Mouse (Mus musculus): ENCODE results near the gene Gm9887.

The Gm9887 gene

DNA sequence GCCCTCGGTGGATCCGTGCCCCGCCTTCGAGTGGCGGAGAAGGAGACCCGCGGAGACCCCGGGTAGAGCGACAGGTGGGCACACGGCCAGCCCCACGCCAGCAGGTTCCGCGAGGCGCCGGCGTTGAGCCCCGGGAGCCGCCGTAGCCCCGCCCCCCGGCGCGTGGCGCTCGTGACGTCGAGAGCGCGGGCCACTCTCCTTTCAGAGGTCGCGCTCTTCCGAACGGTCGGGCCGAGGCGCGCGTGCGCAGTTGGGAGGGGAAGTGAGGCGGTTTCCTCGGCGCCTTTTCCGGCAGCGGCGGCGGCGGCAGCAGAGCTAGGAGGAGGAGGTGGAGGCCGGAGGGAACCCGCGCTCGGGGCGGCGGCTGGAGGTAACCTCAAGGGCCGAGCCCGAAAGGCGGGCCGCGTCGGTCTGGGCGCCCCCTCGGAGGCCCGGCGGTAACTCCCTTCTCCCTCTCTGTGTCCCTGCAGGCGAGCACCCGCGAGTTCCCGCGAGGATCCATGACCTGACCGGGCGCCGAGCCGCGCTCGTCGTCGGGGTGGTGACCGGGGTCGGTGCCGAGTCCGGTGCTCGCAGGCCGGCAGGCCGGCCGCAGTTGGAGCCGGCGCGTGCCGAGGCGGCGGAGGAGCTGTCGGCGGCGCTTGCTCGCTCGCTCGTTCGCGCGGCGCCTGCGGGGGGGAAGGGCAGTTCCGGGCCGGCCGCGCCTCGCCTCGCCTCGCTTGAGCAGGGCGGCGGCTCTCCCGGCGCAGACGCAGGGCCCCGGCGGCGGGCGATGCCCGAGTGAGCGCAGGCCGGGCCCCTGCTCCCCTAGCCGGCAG lies at the start of gene Gm9887, which contains the start of gene Arf6:
TSS of gene Gm9887 (minus strand) at position 605 of the 818 bp plus-strand sequence.
TSS of gene Arf6 (plus strand) at position 297 of the 818 bp plus-strand sequence.
- CTCF ChIA-PET, result no interaction called here

DNA sequence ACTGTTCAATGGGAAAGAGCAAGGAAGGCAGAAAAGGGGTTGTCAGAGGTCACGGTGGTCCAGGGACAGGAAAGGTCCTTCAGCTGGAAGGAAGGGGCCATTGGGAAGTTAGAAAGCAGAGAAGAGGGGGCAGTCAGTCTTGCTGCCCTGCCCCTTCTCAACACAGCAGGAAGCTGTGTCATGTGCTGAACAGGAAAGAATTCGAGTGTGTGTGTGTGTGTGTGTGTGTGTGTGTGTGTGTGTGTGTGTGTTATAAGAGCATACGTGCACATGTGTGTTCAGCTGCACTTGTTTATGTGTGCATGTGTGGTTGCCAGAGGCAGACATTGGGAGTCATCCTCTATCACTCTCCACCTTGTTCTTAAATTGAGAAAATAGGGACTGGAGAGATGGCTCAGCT lies 48.5 kb upstream of the Gm9887 start:
- CTCF ChIA-PET, result no interaction called here

DNA sequence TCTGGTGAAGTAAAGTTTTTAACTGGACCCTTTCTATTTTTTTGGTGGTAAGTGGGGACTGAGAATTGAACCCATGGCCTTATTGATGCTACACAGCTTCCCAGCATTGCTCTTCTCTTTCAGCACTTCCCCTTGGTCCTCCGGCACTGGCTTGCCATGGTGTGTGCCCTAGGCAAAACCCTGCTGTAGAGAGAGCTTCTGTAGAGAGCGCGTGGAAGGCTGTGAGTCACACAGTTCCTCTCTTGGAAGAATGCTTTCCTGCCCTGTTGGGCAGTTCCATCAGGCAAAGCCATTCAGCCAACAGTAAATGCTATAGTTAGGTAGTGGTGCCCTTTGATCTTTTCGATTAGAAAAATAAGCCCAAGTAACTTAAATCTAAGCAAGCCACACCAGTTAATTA lies 47.3 kb upstream of the Gm9887 start:
- CTCF ChIA-PET, result no interaction called here

DNA sequence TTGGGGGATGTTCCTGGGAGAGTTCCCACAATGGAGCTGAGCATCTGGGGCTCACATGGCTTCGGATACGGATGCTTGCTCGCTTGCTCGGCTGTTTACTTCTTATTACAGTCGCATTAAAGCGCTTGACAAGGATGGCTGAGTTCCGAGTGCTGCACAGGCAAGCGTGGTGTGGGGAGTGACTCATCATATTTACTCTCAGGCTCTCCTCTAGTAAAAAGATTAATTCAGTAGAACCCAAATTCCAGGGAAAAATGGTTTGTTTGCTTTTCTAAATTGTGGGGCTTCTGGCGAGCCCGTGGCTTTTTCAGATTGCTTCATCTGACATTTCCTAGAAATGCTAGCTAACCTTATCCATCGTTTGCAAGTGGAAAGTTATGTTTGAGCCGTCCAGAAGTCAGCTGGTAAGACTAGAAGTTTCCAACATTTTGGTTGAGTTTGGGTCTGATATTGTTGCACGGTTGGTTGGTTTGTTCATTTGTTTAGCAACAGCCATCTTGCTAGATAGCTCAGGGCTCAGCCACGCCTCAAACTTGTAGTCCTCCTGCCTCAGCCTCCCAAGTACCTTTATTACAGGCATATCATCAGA lies 46.9 kb upstream of the Gm9887 start:
- CTCF ChIA-PET, result interaction anchor here (0.6 kb wide), 1 partner anchor 19 kb away, joined by 5 read pairs; no protein-coding TSS in a partner anchor

DNA sequence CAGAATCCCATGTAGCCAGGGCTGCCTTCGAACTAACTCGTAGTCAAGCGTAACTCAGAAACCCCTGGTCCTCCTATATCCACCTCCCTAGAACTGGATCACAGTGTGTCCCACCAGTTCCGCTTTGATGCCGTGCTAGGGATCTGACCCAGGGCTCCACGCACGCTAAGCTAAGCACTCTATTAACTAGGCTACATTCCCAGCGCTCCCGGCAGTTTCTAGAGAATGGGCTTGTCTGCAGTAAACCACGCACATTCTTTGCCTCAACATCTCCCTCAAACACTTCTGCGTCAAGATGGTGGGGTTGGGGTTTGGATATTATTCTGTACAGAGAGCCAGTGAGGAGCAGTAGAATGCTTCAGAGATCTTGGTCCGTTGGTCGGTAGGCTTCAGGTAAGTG lies 46.3 kb upstream of the Gm9887 start:
- CTCF ChIA-PET, result interaction anchor here (0.6 kb wide), 1 partner anchor 20 kb away, joined by 5 read pairs; no protein-coding TSS in a partner anchor

DNA sequence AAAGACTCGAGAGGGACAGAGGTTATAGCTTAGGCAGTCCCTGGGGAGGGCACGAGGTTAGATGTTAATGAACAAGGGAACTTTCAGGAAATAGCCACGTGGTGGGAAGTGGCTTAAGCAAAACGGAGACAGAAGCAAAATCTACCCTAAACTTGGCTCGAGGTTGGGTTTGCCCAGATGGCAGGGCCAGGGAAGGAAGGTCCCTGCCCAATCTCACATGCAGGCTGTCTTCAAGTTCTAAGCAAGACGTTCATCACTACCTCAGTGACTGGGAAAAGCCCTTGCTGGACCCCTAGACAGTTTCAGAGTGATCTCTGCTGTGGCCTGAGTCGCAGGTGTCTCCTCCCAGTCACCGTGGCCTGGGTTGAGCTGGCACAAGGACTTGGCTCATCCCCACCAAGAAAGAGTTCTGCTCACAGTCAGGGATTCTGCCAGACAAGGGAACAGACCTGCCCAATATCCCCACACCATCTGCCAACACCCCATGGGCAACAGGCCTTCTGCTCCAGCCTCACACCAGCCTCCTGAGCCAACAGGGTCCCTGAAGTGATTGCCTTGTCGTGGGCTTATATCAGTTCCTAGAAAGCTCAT lies 45.5 kb upstream of the Gm9887 start:
- CTCF ChIA-PET, result no interaction called here

DNA sequence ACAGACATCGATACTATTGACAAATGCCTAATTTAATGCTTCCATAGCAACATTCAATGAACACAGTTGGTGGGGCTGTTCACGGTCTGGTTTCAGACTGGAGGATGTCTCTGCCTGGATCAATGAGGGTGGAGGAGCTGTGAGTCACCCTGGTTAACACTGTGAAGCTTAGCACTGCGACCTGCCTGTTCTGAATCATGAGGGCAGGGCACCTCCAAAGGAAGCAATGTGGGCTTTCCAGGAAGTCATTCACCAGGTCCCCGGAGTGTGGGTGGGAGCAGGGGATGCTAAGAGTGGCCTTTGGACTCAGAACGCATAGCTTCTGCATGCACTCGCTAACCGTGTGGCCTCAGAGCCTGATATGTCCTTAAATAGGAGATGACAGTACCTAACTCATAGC lies 44.5 kb upstream of the Gm9887 start:
- CTCF ChIA-PET, result interaction anchor here (0.8 kb wide), 1 partner anchor 12 kb away, joined by 3 read pairs; no protein-coding TSS in a partner anchor

DNA sequence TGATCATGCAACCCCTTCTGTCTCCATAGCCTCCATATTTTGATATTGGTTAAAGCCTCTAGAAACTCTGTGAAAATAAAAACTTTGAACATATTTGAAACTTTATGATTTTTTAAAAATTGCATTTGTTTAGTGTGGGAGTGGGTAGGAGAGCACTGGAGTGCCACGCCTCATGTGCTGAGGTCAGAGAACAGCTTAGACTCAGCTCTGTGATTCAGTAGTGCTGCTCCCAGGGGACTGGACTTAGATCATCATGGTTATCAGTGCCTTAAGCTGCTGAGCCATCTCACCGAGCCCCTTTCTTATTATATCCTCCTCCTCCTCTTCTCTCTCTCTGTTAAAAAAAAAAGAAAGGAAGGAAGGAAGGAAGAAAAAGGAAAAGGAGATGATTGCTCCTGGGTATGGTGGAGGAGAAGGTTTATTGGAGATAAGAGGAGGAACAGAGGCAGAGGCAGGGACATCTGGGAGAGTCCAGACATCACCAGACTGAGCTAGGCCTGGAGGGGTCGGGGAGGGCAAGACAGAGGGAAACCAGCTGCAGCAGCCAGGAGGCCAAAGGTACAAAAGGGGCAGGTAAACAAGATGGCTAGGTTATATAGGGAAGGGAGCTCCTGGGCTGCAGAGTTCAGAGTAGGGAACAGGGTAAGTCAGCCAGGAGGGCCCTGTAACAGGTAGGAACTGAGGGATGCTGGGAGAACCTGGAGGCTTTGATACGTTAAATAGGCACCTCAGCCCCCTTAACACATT lies 42.7 kb upstream of the Gm9887 start:
- CTCF ChIA-PET, result no interaction called here

DNA sequence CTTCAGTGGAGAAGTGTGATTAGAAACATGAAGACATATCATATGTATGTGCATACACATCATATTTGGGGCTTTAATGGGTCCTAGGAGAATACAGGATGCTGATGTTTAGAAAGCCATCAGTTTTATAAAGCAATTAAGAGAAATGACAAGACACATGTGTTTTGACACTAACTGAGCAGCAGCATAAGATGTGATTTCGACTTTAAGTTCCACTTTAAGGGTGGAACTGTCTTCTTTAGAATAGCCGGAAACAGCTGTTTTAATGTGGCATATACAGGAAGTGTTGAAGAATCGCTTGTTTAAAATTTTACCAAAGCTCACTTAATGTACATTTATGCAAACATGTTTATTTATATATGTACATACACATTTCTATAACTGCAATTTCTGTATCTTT lies 41.0 kb upstream of the Gm9887 start:
- CTCF ChIA-PET, result interaction anchor here (0.8 kb wide), 1 partner anchor 108 kb away, joined by 4 read pairs; no protein-coding TSS in a partner anchor

DNA sequence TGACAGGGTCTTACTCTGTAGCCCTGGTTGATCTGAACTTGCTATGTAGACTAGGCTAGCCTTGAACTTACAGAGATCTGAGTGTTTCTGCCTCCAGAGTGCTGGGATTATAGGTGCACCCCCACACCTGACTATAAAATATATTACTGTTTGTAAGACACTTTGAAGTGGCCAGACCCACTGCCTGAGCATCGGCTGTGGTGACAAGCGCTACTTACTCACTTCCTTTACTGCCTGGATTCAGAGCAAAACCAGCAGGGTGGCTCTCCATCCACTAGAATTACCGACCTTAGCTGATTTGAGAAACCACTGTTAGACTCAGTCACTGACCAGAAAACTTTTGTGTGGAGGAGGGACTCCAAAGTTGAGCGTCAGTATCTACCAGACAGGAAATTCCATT lies 39.7 kb upstream of the Gm9887 start:
- CTCF ChIA-PET, result no interaction called here

DNA sequence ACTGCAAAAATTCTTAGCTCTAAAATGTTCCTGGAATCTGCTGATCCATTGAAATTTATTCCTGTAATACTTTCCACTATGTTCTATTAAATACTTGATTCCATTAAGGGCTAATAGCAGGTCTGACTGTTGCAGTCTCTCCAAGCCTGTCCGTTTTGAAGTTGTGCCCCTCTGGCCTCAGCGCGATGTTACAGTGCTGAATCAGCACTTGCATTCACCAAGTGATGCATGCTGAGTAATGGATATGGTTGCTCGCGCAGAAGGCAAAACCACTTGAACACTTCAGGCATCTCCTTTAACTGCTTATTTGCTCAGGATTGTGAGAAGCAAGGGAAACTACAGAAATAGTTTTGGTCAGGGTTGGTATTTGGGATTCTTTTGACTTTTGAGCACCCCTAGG lies 38.5 kb upstream of the Gm9887 start:
- CTCF ChIA-PET, result no interaction called here

DNA sequence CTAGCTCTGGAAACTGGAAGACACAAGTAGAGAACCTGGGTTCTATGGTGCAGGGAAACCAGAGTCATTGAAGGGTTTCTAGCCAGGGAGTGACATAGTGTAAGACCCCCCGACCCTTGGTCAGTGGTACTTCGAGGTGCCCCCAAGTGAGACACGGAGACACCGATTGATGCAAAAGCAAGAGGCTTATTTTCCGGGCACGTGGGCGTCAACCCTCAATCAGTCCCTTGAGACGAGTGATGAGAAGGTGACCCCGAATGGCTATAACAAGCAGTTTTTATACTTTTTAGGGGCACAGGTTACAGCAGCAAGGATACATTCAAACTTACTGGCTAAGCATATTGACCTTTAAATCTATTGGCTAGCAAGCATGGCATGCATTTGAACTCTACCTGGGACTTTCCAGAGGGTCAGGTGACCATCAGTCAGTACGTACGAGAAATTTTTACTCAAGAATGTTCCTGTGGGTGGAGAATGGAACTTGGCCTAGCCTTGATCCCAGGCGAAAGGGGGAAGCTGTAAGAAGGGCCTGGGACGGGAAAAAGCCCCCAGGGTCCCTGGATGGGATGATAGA lies 30.4 kb upstream of the Gm9887 start:
- CTCF ChIA-PET, result no interaction called here

DNA sequence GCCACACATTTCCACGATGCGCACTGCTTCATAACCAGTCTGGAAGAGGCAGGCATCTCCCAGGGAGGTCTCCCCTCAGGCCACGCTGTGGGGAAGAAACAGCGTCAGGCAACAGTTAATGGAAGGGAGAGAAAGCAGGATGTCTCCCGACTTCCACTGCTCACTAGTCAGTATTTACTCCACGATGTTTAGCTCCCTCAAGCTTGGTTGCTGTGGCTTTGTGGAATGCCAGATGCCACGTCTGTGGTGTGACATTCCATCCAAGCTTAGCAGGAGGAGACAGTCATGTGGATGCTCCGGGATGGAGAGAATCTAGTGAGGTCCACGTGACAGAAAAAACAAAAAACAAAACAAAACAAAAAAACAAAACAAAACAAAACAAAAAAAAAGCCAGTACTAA lies 29.8 kb upstream of the Gm9887 start:
- CTCF ChIA-PET, result interaction anchor here (0.7 kb wide), 1 partner anchor 257 kb away, joined by 20 read pairs; no protein-coding TSS in a partner anchor

DNA sequence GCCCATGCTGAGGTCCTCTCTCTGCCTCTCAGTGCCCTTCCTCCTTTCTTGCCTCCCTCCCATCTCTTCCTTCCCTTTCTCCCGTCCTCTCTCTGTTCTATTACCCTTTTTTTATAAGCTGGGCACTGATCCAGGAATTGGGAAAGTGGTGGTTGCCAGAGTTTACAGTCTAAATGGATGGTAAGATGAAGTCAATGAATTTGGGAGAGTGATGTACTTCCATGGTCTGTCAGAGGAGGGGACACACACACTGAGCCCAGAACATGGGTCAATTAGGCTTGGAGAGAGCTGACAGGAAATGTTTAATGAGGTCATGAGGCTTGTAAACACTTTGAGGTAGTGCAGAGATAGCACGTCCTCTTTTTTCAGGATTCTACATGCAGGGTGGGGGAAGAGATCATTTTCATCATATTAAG lies 28.6 kb upstream of the Gm9887 start:
- CTCF ChIA-PET, result interaction anchor here (0.5 kb wide), 1 partner anchor 42 kb away, joined by 3 read pairs; no protein-coding TSS in a partner anchor

DNA sequence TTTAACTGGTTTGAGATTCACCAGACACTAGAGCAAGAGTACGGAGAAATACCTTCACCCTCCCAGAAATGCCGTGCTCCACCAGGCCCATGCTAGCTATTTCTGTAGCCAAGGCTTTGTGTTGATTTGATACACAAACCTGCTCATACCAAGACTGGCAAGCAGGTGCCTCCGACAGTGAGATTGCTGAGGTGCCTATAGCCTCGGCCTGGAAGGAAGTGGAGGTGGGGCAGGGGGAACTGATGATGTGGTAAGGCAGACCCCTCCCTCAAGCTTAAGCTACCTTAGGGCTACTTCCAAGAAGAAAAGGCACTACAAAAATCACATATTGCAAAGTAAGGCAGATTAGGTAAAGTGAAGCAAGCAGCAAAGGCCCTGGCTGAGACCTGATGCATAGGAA lies 28.1 kb upstream of the Gm9887 start:
- CTCF ChIA-PET, result no interaction called here

DNA sequence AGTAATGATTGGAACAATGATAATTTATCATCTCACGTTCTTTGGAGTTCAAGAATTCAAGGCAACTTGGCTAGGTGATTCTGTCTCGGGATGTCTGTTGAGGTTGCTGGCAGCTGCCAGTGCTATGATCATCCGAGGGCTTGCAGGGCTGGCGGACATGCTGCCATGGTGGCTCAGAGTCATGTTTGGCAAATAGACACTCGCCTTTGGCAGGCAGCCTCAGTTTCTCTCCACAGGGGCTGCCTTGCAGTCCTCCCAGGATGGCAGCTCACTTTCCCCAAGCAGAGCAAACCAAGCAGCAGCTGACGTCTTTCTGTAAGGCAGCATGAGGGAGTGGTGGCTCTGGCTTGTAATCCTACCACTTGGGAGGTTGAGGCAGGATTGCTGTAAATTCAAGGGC lies 22.2 kb upstream of the Gm9887 start:
- CTCF ChIA-PET, result no interaction called here

DNA sequence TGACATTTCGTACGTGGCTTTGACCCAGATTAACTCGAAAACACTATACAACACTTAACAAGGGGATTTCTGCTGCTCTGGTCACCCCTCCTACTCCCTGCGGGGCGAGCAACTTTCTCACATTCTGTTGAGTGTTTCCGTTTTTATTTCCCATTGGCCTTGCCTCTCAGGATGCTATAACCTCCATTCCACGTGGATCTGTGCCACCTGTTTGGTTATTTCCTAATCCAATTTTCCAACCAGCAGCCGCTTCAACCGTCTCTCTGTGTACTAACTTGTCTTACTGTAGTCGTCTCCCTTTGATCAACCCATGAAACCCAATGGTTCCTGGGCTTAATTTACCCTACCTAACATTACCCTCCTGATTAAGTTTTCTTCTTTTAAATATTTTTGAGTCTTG lies 20.8 kb upstream of the Gm9887 start:
- CTCF ChIA-PET, result no interaction called here

DNA sequence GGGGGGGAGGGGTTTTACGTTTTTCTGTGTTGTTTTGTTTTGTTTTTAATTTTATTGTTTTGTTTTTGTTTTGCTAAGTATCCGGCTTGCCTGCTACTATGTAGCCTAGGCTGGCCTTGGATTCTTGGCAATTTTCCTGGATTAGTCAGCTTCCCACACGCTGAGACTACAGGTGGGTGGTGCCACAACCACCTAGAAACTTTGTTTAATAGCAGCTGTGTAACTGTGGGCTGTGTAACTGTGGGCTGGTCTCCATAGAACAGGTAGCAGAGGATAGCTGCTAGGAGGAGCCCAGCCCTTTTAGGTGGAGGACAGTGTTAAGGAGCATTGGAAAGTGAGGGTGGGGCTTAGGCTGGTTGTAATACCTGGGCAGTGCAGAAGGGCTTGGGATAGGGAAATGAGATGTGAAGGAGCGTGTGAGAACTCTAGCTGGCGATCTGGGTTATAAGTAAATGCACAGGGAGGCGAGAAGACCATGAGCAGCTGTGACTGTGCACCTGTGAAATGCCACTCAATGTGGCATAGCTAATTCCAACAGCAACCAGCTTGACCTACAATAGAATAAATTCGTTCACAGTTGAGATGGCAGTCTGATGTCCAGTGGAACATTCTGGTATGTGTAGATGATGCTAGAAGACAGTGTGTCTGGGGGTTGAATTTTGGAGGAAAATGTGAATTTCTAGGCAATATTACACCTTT lies 17.9 kb upstream of the Gm9887 start:
- CTCF ChIA-PET, result interaction anchor here (0.6 to 0.7 kb wide), 2 partner anchors 46 to 63 kb away, joined by 3 read pairs; no protein-coding TSS in a partner anchor

DNA sequence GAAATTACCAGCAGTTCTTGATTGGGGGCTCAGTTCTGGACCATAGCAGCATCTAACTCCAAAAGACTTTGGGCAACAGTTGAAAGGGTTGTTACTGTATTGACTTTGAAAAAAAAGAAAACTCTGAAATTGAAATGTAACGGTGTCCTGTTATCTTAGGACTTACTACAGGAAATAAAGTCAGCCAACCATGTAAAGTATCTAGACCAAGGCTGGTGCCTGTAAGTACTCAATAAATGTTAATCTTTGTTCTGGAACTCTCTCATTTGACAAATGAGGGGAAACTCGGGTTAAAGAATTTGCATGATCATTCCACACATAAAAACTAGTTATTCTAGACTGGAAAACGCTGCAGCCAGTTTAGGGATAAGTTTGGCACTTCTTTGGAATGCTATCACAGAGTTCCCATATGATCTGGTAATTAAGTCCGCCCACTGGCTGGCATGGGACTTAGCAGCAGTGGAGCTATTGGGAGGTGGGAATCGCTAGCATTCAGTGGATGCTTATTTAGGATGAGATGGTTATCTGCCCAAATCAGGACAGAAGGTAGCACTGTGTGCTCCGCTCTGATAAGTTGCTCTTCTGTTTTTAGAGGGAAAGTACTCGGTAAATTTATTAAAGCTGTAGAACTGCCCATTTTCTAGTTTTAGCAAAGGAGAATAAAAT lies 17.1 kb upstream of the Gm9887 start:
- CTCF ChIA-PET, result interaction anchor here (0.6 kb wide), 2 partner anchors 47 to 57 kb away, joined by 3 to 27 read pairs; no protein-coding TSS in a partner anchor

DNA sequence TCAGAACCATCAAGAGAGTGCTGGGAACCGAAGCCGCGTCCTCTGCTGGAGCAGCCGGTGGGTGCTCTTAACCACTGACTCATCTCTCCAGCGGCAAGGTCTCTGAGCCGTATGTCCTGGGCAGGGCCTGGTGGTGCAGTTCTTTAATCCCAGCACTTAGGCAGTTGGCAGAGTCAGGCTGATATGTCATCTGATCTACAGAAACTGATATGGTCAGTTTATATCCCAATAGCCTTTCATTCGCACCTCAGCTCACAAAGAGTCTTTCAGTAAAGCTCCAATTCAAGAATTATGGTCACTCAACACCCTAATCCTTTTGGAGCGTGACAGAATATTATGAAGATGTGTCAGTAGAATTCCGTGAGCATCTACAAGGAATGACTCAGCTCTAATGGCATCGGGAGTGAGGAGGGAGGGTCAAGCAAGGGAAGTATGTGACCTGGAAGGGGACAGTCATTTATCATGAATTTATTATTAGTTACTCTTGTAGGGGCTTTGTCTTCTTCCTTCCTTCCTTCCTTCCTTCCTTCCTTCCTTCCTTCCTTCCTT lies 16.1 kb upstream of the Gm9887 start:
- CTCF ChIA-PET, result no interaction called here
